Mouse (Mus musculus): Measurements from ENCODE around the gene Helz. TPM values are rescaled to one million over a fixed set of nuclear protein-coding genes. Genes with fewer than 3 reads are reported as not detected.
"Not testable (repeated sequence)": the region's sequence is repeated elsewhere in the genome, so short reads cannot be mapped to it uniquely, and the experiment has no call there.

Helz gene
- total RNA-seq (2021), result 10 to 100 TPM; 34.1 to 37.9 TPM
- long read RNA-seq, partial matches to known transcripts, result 1 of 5 reads
- long read RNA-seq, other reads (novel, unspliced or antisense), result 4 of 5 reads

- DNase-seq (ENCODE audit: low spot score in 2 of 2), result peak; percentile 48 to 65
Measured at GRCm38 (mm10) chr11:107547351-107548203, at the start of gene Helz. Gene Helz, plus strand, starts transcription at chr11:107547930.

- no peak for DNase-seq (ENCODE audit: low spot score in 2 of 2)
Measured at GRCm38 (mm10) chr11:107502801-107503200, 44.9 kb upstream of the Helz start.

DNA sequence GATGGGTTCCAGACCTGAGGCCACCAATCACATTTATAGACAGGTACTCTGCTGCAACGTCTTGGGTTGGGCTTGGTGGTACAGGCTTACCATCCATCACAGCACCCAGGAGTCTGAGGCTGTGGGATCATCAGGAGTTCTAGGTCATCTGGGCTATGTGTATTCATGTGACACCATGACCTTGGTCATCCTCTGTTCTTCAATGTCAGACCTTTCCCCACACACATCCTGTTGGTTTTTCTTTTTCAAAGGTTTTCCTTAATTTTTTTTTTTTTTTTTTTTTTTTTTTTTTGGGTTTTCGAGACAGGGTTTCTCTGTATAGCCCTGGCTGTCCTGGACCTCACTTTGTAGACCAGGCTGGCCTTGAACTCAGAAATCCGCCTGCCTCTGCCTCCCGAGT is 43.4 kb upstream of the Helz start:
- not testable (repeated sequence) for DNase-seq (ENCODE audit: low spot score in 2 of 2)

- DNase-seq (ENCODE audit: low spot score in 2 of 2), result peak in 1 of 2 experiments; percentile 11
Measured at GRCm38 (mm10) chr11:107506260-107506659, 41.5 kb upstream of the Helz start.

DNA sequence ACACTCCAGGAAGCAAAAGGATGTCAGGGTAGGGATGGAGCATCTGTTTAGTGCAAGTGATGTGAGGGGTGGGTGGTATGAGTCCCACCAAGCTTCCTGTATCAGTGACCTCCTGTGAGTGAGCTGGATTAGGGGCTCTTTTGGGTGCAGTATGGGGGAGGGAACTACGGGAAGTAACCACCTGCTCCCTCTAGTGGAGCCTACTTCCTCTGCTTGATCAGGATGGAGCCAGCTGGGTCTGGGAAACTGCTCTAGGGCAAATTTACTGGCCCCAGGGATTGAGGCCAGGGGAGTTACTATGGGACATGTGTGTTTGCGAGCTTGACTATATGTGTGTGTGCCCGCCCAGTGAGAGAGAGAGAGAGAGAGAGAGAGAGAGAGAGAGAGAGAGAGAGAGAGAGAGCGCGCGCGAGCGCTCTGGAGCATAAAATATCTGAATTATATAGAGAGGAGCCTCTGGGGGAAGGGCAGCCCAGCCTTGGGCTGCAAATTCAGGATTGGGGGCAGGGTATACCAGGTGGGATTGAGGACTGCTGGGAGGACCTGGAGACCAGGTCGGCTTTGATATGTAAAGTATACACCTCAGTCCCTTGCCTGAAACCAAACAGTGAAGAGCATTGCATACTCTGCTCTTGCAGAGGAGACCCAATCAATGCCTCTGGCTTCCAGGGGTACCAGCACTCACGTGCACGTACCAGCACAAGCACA is 37.9 kb upstream of the Helz start:
- peak; percentile 19 to 28 for DNase-seq (ENCODE audit: low spot score in 2 of 2)

DNA sequence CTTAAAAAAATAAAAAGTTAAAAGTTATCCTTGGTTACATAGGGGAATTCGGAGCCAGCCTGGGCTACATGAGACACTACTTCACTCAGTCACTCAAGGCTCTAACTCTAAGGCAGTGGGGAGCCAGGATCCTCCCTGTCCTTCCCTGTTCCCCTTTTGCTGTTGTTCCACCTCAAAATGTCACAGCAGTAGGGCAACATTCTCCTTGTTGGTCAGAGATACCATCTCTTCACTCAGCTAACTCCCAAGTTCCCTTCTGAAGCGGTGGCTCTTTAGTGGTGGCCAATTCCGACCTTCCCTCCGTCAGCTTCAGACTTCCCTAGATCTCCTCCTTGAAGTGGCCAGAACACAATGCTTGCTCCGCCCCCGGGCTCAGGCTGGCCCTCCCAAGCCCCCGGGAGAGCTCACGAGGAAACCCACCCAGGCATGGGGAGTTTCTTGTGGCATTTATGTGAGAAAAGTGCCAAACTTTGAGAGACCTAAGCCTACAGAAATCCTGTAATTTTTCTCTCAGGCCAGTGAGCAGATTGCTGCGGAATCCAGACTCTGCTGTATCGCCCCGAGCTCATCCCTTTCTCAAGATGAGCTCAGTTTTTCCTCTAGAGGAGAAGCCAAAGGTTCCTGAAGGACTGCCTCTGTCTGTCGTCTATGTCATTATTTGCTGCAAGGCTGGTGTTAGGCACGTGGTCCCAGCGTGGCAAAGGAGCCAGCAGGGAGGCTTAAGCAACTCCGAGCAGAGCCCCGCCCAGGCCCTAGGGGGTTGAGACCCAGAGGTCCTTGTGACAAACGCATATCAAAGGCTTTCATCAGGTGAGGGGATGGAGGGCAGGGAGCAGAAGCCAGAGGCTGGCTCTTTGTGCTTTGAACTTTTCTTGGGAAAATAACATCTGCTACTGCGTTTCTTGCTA is 37.1 kb upstream of the Helz start:
- no peak for DNase-seq (ENCODE audit: low spot score in 2 of 2)

GRCm38 (mm10) chr11:107511954-107512353 is 35.8 kb upstream of the Helz start:
- peak; percentile 77 to 81 for DNase-seq (ENCODE audit: low spot score in 2 of 2)

GRCm38 (mm10) chr11:107513047-107513446 is 34.7 kb upstream of the Helz start:
- DNase-seq (ENCODE audit: low spot score in 2 of 2), result peak; percentile 23 to 47

DNA sequence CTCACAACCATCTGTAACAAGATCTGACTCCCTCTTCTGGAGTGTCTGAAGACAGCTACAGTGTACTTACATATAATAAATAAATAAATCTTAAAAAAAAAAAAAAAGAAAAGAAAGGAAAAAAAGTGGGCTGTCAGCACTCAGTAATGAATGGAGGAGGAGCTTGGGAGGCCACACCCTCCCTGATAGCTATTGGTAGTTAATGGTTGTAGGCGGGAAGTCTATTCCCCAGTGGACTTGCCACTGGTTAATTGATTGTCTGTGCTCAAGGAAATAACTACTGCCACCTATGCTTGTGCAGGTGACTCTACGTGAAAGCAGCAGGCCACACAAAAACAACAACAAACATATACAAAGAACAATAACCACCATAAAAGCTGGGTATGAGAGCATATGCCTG is 31.3 kb upstream of the Helz start:
- DNase-seq (ENCODE audit: low spot score in 2 of 2), result no peak

- DNase-seq (ENCODE audit: low spot score in 2 of 2), result no peak
Measured at GRCm38 (mm10) chr11:107518645-107519429, 28.9 kb upstream of the Helz start.

DNA sequence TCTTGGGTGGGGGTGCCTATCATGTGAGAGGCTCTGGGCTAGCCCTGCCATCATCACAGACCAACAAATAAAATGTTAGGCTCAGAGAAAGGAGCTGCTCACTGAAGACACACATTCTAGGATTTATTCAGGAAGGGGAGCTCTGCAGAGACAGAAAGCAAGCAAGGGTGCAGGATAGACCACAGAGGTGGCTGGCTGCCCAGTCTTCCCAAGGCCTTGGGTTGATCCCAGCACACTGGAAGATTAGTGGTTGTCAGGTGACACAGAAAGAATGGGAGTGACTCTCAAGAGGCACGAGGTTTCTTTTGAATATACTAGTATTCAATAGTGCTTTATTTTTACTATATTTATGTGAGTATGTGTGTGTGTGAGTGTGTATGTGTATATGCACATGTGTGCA is 26.6 kb upstream of the Helz start:
- DNase-seq (ENCODE audit: low spot score in 2 of 2), result no peak

GRCm38 (mm10) chr11:107524966-107525365 is 22.8 kb upstream of the Helz start:
- no peak for DNase-seq (ENCODE audit: low spot score in 2 of 2)

DNA sequence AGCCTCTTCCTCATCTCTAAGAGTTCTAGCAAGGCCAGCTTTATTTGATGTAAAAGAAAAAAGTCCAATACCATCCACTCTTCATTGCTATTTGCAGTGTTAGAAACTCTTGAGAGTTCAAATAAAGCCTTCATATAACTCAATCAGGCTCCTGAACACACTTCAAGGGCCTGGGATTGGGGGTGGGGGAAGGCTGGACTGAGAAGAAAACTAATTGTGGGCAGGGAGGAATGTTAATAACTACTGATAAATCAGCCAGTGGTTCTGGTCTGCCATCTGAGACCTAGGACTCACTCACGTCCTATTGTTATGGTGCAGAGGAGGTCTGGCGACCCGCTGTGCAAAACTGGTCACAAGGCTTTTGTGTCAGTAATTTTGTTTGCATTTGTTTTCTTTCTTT is 20.1 kb upstream of the Helz start:
- DNase-seq (ENCODE audit: low spot score in 2 of 2), result no peak

GRCm38 (mm10) chr11:107529320-107529719 is 18.4 kb upstream of the Helz start:
- peak; percentile 9 to 18 for DNase-seq (ENCODE audit: low spot score in 2 of 2)

DNA sequence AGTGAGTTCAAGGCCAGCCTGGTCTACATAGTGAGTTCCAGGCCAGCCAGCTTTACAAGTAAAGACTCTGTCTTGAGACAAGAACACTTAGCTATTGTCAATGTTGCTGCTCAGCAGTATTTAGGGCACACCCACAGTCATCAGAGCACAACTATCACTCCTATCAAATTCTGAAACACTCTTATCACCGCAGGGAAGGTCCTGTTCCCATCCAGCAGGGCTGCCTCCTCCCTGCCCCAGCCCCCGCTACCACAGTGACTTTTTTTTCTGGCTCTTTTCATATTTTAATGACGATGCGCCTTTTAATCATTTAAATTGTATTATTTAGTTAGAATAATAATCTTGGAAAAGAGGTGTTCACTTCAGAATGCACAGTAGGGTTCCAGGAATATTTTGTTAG is 16.3 kb upstream of the Helz start:
- no peak for DNase-seq (ENCODE audit: low spot score in 2 of 2)

- no peak for DNase-seq (ENCODE audit: low spot score in 2 of 2)
Measured at GRCm38 (mm10) chr11:107532271-107532670, 15.5 kb upstream of the Helz start.

DNA sequence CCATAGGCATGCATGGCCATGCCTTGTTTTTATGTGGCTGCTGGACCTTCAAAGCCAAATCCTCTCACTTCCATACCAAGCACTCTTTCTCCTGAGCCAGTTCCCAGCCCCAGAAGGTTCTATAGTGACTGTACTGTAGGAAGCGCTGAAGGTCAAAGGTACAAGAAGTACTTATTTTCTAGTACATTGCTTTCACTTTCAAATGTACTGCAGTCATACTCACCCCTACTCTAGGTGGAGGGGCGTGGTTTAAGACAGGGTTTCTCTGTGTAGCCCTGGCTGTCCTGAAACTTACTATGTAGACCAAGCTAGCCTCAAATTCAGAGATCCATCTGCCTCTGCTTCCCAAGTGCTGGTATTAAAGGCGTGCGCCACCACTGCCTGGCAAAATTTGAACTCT is 8.7 kb upstream of the Helz start:
- no peak for DNase-seq (ENCODE audit: low spot score in 2 of 2)

DNA sequence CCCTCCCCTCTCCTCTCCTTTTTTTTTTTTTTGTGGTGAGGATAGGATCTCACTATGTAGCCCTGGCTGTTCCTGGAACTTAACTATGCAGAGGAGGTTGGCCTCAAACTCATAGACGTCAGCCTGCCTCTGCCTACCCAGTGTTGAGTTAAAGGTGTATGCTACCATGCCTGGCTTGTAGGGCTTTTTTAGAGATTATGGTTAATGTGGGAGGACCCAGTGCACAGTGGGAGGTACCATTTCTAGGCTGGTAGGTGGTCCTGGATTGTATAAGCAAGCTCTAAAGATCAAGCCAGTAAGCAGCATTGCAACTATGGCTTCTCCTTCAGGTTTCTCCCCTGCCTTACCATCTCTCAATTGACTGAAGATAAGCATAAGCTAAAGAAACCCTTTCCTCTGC is 7.4 kb upstream of the Helz start:
- no peak for DNase-seq (ENCODE audit: low spot score in 2 of 2)

DNA sequence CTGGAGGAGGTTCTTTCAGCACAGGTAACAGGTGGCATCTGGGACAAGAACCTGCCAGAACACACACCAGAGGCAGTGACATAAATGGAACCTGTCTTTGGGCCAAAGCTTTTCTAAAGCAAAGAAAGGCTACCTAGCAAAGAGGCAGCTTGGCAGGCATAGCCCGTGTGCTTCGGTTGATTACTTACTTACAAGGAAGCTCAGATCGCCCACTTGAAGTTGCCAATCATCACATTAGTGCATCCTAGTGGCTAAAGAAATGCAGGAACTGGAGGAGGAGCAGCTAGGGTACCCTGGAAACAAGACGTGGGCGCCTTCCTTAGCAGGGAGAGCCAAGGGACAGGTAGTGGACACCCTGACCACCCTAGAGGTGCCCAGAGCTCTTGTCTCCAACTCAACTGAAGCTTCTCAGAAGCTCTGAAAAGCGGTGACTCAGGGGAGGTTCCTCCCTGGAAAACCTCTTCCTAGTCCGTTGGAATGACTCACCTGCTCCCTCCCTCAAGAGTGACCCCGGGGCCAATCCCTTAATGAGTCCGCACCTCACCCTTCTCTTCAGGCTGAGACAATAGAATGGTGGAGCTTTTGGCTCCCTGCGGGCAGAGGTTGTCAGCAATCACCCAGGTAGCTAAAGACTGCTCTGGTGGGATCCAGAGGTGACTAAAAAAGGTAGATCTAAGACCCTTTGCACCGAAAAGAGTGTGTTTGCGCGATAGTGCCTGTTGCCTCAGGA is 1.8 kb upstream of the Helz start:
- no peak for DNase-seq (ENCODE audit: low spot score in 2 of 2)
